Mouse (Mus musculus): ENCODE measurements around the gene Grip1.
"Not testable (repeated sequence)": the region's sequence is repeated elsewhere in the genome, so short reads cannot be mapped to it uniquely, and the experiment has no call there.

The Grip1 gene

GRCm38 (mm10) chr10:120061238-120062130 is 607.9 kb downstream of the Grip1 start:
- DNase-seq (ENCODE audit: low read depth) = no peak

- peak; percentile 74 for DNase-seq (ENCODE audit: low read depth)
These were observed 610.8 kb downstream of the Grip1 start for GRCm38 (mm10) chr10:120064424-120064823.

GRCm38 (mm10) chr10:120066319-120066718 is 612.7 kb downstream of the Grip1 start:
- no peak for DNase-seq (ENCODE audit: low read depth)

GRCm38 (mm10) chr10:120077850-120078249 is 624.2 kb downstream of the Grip1 start:
- DNase-seq (ENCODE audit: low read depth) = no peak

GRCm38 (mm10) chr10:120092548-120092947 is 638.9 kb downstream of the Grip1 start:
- no peak for DNase-seq (ENCODE audit: low read depth)

- DNase-seq (ENCODE audit: low read depth) = no peak
These were observed 641.5 kb downstream of the Grip1 start for GRCm38 (mm10) chr10:120095136-120095535.

GRCm38 (mm10) chr10:120095716-120096115 is 642.1 kb downstream of the Grip1 start:
- no peak for DNase-seq (ENCODE audit: low read depth)

- DNase-seq (ENCODE audit: low read depth) = no peak
These were observed 643.9 kb downstream of the Grip1 start for GRCm38 (mm10) chr10:120097564-120097963.

- no peak for DNase-seq (ENCODE audit: low read depth)
These were observed 647.2 kb downstream of the Grip1 start for GRCm38 (mm10) chr10:120100806-120101205.

- no peak for DNase-seq (ENCODE audit: low read depth)
These were observed 658.2 kb downstream of the Grip1 start for GRCm38 (mm10) chr10:120111691-120112319.

GRCm38 (mm10) chr10:120112507-120113396 is 659.1 kb downstream of the Grip1 start, which contains the start of gene Helb:
TSS of gene Helb (minus strand) at chr10:120112987.
- DNase-seq (ENCODE audit: low read depth) = peak; percentile 99

- DNase-seq (ENCODE audit: low read depth) = not testable (repeated sequence)
These were observed 659.9 kb downstream of the Grip1 start for GRCm38 (mm10) chr10:120113482-120113881.

GRCm38 (mm10) chr10:120113980-120114379 is 660.4 kb downstream of the Grip1 start:
- no peak for DNase-seq (ENCODE audit: low read depth)

GRCm38 (mm10) chr10:120114493-120114892 is 660.9 kb downstream of the Grip1 start:
- no peak for DNase-seq (ENCODE audit: low read depth)

- no peak for DNase-seq (ENCODE audit: low read depth)
These were observed 661.6 kb downstream of the Grip1 start for GRCm38 (mm10) chr10:120115249-120115648.

- DNase-seq (ENCODE audit: low read depth) = peak; percentile 39
These were observed 670.1 kb downstream of the Grip1 start for GRCm38 (mm10) chr10:120123721-120124120.

GRCm38 (mm10) chr10:120124801-120125464 is 671.3 kb downstream of the Grip1 start:
- DNase-seq (ENCODE audit: low read depth) = peak; percentile 88

- DNase-seq (ENCODE audit: low read depth) = no peak
These were observed 671.8 kb downstream of the Grip1 start for GRCm38 (mm10) chr10:120125465-120125857.

- no peak for DNase-seq (ENCODE audit: low read depth)
These were observed 675.1 kb downstream of the Grip1 start for GRCm38 (mm10) chr10:120128601-120129277.

- peak; percentile 66 for DNase-seq (ENCODE audit: low read depth)
These were observed 677.0 kb downstream of the Grip1 start for GRCm38 (mm10) chr10:120130621-120131020.

- no peak for DNase-seq (ENCODE audit: low read depth)
These were observed 680.1 kb downstream of the Grip1 start for GRCm38 (mm10) chr10:120133697-120134096.

Data from induced T-regulatory cell, adult 2 months (primary cell).